Mouse (Mus musculus): ENCODE data around the gene Bnc2. TPM values are rescaled to one million over a fixed set of nuclear protein-coding genes. Genes with fewer than 3 reads are reported as not detected.

Gene Bnc2
- polyA plus RNA-seq, 1 experiment = 6.4 TPM

DNA sequence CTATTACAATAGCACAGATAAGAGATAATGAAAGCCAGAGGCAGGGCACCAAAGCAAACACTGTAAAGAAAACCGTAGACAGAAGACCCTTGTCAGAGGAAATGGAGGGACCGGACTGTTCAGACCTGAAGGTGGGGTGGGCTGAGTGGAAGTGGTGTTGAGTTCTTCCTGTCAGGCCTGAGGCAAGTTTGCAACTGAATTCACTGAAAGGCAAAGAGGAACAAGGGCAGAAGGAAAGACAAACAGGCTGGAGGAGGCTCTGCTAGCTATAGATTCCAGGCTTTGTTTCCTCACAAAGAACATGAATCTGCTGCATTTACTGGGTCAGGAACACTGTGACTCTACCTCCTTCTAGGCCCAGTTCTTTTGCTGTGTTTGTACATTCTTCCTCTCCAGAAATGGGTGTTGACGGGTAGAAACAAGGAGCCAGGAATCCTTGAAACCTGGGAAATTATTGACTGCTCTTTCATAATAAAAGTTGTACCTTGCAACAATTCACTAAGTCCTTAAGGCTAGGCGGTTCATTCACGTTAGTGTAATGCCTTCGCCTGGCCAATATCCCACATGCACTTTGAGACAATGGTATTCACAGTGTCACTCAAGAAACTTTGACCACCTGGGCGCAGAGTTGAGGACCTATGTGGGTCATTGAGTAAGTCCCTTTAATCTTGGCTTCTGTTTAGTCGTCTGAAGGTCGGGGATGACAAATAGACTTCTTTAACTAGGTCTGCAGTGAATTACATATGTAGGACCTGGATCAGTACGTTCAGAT lies 445.7 kb downstream of the Bnc2 start:
- no peaks in the 10 kb centered on the region for H3K36me3 ChIP-seq (ENCODE audit: control insufficient read depth, insufficient read depth)
- no peak for TF ChIP-seq CEBPB (IDR thresholded peaks at IDR 0.05; ENCODE audit: insufficient read depth, poor library complexity, severe bottlenecking)
- TF ChIP-seq REST (IDR thresholded peaks at IDR 0.05; ENCODE audit: insufficient read depth, insufficient read length) = no peak
- TF ChIP-seq POLR2A (IDR thresholded peaks at IDR 0.05; ENCODE audit: insufficient read length, low read depth) = no peak
- no peak for TF ChIP-seq MAX (IDR thresholded peaks at IDR 0.05; ENCODE audit: low read depth)
- no peak overlapping the region for H3K4me2 ChIP-seq (ENCODE audit: low read depth)
- H3K4me3 ChIP-seq = no peak overlapping the region
- H3ac ChIP-seq (ENCODE audit: control insufficient read depth, insufficient read length) = no peak overlapping the region
- no peaks in the 10 kb centered on the region for H3K79me2 ChIP-seq (ENCODE audit: control insufficient read depth, insufficient read depth)
- H3K27me3 ChIP-seq (ENCODE audit: control insufficient read depth, insufficient read depth, insufficient read length) = no peaks in the 10 kb centered on the region

DNA sequence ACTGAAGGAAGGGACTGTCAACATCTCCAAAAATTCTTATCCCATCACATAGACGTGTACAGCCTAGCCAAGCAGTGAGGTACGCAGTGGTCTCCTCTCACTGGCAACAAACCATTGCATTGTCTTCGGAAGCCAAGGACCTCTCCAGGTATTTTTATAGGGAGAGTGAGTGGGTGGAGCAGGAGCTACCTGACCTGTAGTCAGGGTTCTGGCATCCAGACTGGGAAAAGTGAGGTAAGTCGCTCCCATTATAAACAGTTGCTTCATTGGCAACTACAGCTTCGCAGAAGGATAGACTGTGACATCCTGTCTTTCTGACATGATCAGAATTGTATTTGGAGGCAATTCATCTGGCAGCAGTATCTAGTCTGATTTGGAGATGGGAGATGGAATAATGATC lies 446.5 kb downstream of the Bnc2 start:
- H3K36me3 ChIP-seq (ENCODE audit: control insufficient read depth, insufficient read depth) = no peaks in the 10 kb centered on the region
- H3K27me3 ChIP-seq (ENCODE audit: control insufficient read depth, insufficient read depth, insufficient read length) = no peaks in the 10 kb centered on the region
- H3K79me2 ChIP-seq (ENCODE audit: control insufficient read depth, insufficient read depth) = no peaks in the 10 kb centered on the region
- H3ac ChIP-seq (ENCODE audit: control insufficient read depth, insufficient read length) = no peak overlapping the region
- TF ChIP-seq CEBPB (IDR thresholded peaks at IDR 0.05; ENCODE audit: insufficient read depth, poor library complexity, severe bottlenecking) (no peak), TCF12 (IDR thresholded peaks at IDR 0.05; ENCODE audit: insufficient read depth, poor library complexity, severe bottlenecking) (no peak), REST (IDR thresholded peaks at IDR 0.05; ENCODE audit: insufficient read depth, insufficient read length) (no peak), POLR2AphosphoS2 (IDR thresholded peaks at IDR 0.05; ENCODE audit: insufficient read length, low read depth) (no peak)
- no peak overlapping the region for H3K4me2 ChIP-seq (ENCODE audit: low read depth)
- H3K4me3 ChIP-seq = no peak overlapping the region

Other genes with a start within 250 kb of the Bnc2 start
- 2.7 TPM for gene Cntln, start 209.0 kb upstream of the Bnc2 start, polyA plus RNA-seq (2012; fragmentation: generic; extraction: Trizol)